Mouse (Mus musculus) midbrain, embryonic 13.5 days (tissue): ENCODE results near the gene Gmeb1. TPM values are rescaled to one million over a fixed set of nuclear protein-coding genes. Genes with fewer than 3 reads are reported as not detected.

ENCODE experiments used
- ATAC-seq: fragments of 200-750 bp; cut with Nextera tagmentation; 2 replicates; pipeline ENCODE4 v1.8.0; 2017; ENCODE audit warnings: mild to moderate bottlenecking, moderate TSS enrichment, moderate library complexity
- H3K27ac ChIP-seq: fragments of 300-500 bp; sonication (generic); 2 replicates; pipeline ENCODE4 v1.5.1; 2015; ENCODE audit warnings: inconsistent platforms, mild to moderate bottlenecking, moderate library complexity
- H3K27me3 ChIP-seq: fragments of 300-500 bp; sonication (generic); 2 replicates; pipeline ENCODE4 v1.6.1; 2015; ENCODE audit warnings: mild to moderate bottlenecking, inconsistent platforms
- H3K36me3 ChIP-seq: fragments of 300-500 bp; sonication (generic); 2 replicates; pipeline ENCODE4 v1.6.1; 2015; ENCODE audit warnings: mild to moderate bottlenecking, inconsistent platforms
- H3K4me1 ChIP-seq: fragments of 300-500 bp; sonication (generic); replicated peaks from 2 replicates; pipeline ENCODE4 v1.6.1; 2015; ENCODE audit warnings: inconsistent platforms
- H3K4me2 ChIP-seq: fragments of 300-500 bp; sonication (generic); replicated peaks from 2 replicates; pipeline ENCODE4 v1.6.1; 2015; ENCODE audit warnings: moderate library complexity, mild to moderate bottlenecking, inconsistent platforms
- H3K4me3 ChIP-seq: fragments of 300-500 bp; sonication (generic); replicated peaks from 2 replicates; pipeline ENCODE4 v1.5.1; 2015; ENCODE audit warnings: mild to moderate bottlenecking, inconsistent platforms
- H3K9ac ChIP-seq: fragments of 300-500 bp; sonication (generic); replicated peaks from 2 replicates; pipeline ENCODE4 v1.6.1; 2015; ENCODE audit warnings: mild to moderate bottlenecking, inconsistent platforms
- H3K9me3 ChIP-seq: fragments of 300-500 bp; sonication (generic); 2 replicates; pipeline ENCODE4 v1.6.1; 2016; ENCODE audit warnings: mild to moderate bottlenecking, inconsistent platforms
- WGBS: fragments of 180-500 bp; shearing (Covaris S2); methylation state at CpG from one replicate; pipeline ENCODE4 v1.1.7; 2015; 5-methylcytosine and 5-hydroxymethylcytosine counted together
- polyA plus RNA-seq: library from polyadenylated mRNA; unstranded; fragments of >200 nt; fragmentation: Nextera tagmentation; extraction: Ambion mirVana; gene quantifications from 2 replicates; pipeline ENCODE4 v1.2.1, GENCODE M21; 2015

The Gmeb1 gene
- polyA plus RNA-seq, 1 experiment from 2014 or later = 49.4 TPM

GRCm38 (mm10) chr4:132211953-132212734 lies 49.3 kb downstream of the Gmeb1 start, which contains the start of gene Ythdf2:
Ythdf2 (minus strand) TSS chr4:132212303.
- WGBS = 2% methylated on average over 58 of the region's 78 CpGs
- H3K27me3 ChIP-seq = no peaks in the 10 kb centered on the region
- ATAC-seq = peak; percentile 98
- H3K4me2 ChIP-seq = peak within 1 kb of the TSS; percentile 90
- peaks cover 13% of the 10 kb centered on the region for H3K36me3 ChIP-seq
- H3K4me3 ChIP-seq = peak within 1 kb of the TSS; percentile 100
- H3K9me3 ChIP-seq = no peaks in the 10 kb centered on the region
- peak within 1 kb of the TSS; percentile 100 for H3K9ac ChIP-seq
- peak within 1 kb of the TSS; percentile 95 for H3K27ac ChIP-seq
- H3K4me1 ChIP-seq = peaks cover 33% of the 10 kb centered on the region

- ATAC-seq = peak; percentile 91
- WGBS = under 1% methylated on average over 70 of the region's 89 CpGs
Measured at GRCm38 (mm10) chr4:132211091-132211942, 50.1 kb downstream of the Gmeb1 start.

GRCm38 (mm10) chr4:132210325-132210724 lies 51.1 kb downstream of the Gmeb1 start:
- H3K27ac ChIP-seq = no peak overlapping the region
- peaks cover 33% of the 10 kb centered on the region for H3K4me1 ChIP-seq
- H3K36me3 ChIP-seq = peaks cover 30% of the 10 kb centered on the region
- H3K9me3 ChIP-seq = no peaks in the 10 kb centered on the region
- WGBS = 54% methylated on average over 2 of the region's 2 CpGs
- H3K9ac ChIP-seq = peak overlapping the region; percentile 100
- no peak for ATAC-seq
- H3K27me3 ChIP-seq = no peaks in the 10 kb centered on the region
- peak overlapping the region; percentile 90 for H3K4me2 ChIP-seq
- peak overlapping the region; percentile 100 for H3K4me3 ChIP-seq

More at GRCm38 (mm10) chr4:132211091-132211942, 50.1 kb downstream of the Gmeb1 start:
- peak overlapping the region; percentile 100 for H3K9ac ChIP-seq
- H3K4me1 ChIP-seq = peaks cover 33% of the 10 kb centered on the region
- peaks cover 21% of the 10 kb centered on the region for H3K36me3 ChIP-seq
- no peaks in the 10 kb centered on the region for H3K9me3 ChIP-seq
- peak overlapping the region; percentile 90 for H3K4me2 ChIP-seq
- H3K27me3 ChIP-seq = no peaks in the 10 kb centered on the region
- peak overlapping the region; percentile 95 for H3K27ac ChIP-seq
- peak overlapping the region; percentile 100 for H3K4me3 ChIP-seq

- H3K4me3 ChIP-seq = peak overlapping the region; percentile 10; the same call in 1 of the 2 replicates
- H3K27me3 ChIP-seq = no peaks in the 10 kb centered on the region
- ATAC-seq = no peak
- H3K9me3 ChIP-seq = no peaks in the 10 kb centered on the region
- H3K27ac ChIP-seq = no peak overlapping the region
- peaks cover 37% of the 10 kb centered on the region for H3K4me1 ChIP-seq
- no peak overlapping the region for H3K9ac ChIP-seq
- WGBS = 94% methylated on average over 2 of the region's 2 CpGs
- H3K36me3 ChIP-seq = peaks cover 40% of the 10 kb centered on the region
- peak overlapping the region; percentile 25; the same call in 1 of the 2 replicates for H3K4me2 ChIP-seq
Measured at GRCm38 (mm10) chr4:132209299-132209698, 52.1 kb downstream of the Gmeb1 start.

GRCm38 (mm10) chr4:132207280-132207679 lies 54.1 kb downstream of the Gmeb1 start:
- peaks cover 61% of the 10 kb centered on the region for H3K36me3 ChIP-seq
- peaks cover 52% of the 10 kb centered on the region for H3K4me1 ChIP-seq
- H3K4me3 ChIP-seq = no peak overlapping the region
- no peak for ATAC-seq
- 95% methylated on average over 4 of the region's 4 CpGs for WGBS
- no peaks in the 10 kb centered on the region for H3K27me3 ChIP-seq
- no peak overlapping the region for H3K9ac ChIP-seq
- no peaks in the 10 kb centered on the region for H3K9me3 ChIP-seq
- H3K4me2 ChIP-seq = no peak overlapping the region
- no peak overlapping the region for H3K27ac ChIP-seq

GRCm38 (mm10) chr4:132198771-132199170 lies 62.6 kb downstream of the Gmeb1 start:
- ATAC-seq = no peak
- no peak overlapping the region for H3K9ac ChIP-seq
- peaks cover 41% of the 10 kb centered on the region for H3K36me3 ChIP-seq
- no peak overlapping the region for H3K4me2 ChIP-seq
- no peaks in the 10 kb centered on the region for H3K9me3 ChIP-seq
- H3K4me3 ChIP-seq = no peak overlapping the region
- no peak overlapping the region for H3K27ac ChIP-seq
- no peaks in the 10 kb centered on the region for H3K27me3 ChIP-seq
- H3K4me1 ChIP-seq = peaks cover 55% of the 10 kb centered on the region

- no peaks in the 10 kb centered on the region for H3K27me3 ChIP-seq
- no peaks in the 10 kb centered on the region for H3K9me3 ChIP-seq
- H3K4me1 ChIP-seq = peaks cover 52% of the 10 kb centered on the region
- 67% methylated on average over 4 of the region's 4 CpGs for WGBS
- no peak for ATAC-seq
- H3K27ac ChIP-seq = no peak overlapping the region
- peaks cover 36% of the 10 kb centered on the region for H3K36me3 ChIP-seq
- H3K4me3 ChIP-seq = no peak overlapping the region
- no peak overlapping the region for H3K9ac ChIP-seq
- H3K4me2 ChIP-seq = no peak overlapping the region
Measured at GRCm38 (mm10) chr4:132198285-132198712, 63.1 kb downstream of the Gmeb1 start.

GRCm38 (mm10) chr4:132194975-132195374 lies 66.4 kb downstream of the Gmeb1 start:
- H3K27ac ChIP-seq = no peak overlapping the region
- peaks cover 23% of the 10 kb centered on the region for H3K36me3 ChIP-seq
- H3K27me3 ChIP-seq = no peaks in the 10 kb centered on the region
- H3K4me3 ChIP-seq = no peak overlapping the region
- no peak overlapping the region for H3K9ac ChIP-seq
- H3K9me3 ChIP-seq = no peaks in the 10 kb centered on the region
- peaks cover 24% of the 10 kb centered on the region for H3K4me1 ChIP-seq
- ATAC-seq = no peak
- 90% methylated on average over 3 of the region's 3 CpGs for WGBS
- H3K4me2 ChIP-seq = no peak overlapping the region

GRCm38 (mm10) chr4:132194373-132194772 lies 67.0 kb downstream of the Gmeb1 start:
- no peaks in the 10 kb centered on the region for H3K9me3 ChIP-seq
- peaks cover 18% of the 10 kb centered on the region for H3K36me3 ChIP-seq
- no peak overlapping the region for H3K9ac ChIP-seq
- no peak overlapping the region for H3K27ac ChIP-seq
- no peaks in the 10 kb centered on the region for H3K27me3 ChIP-seq
- peaks cover 18% of the 10 kb centered on the region for H3K4me1 ChIP-seq
- ATAC-seq = no peak
- WGBS = 93% methylated on average over 6 of the region's 6 CpGs
- H3K4me2 ChIP-seq = no peak overlapping the region
- no peak overlapping the region for H3K4me3 ChIP-seq

- no peak for ATAC-seq
- Histone ChIP-seq H3K4me3 (no peak overlapping the region), H3K36me3 (peaks cover 42% of the 10 kb centered on the region), H3K9me3 (no peaks in the 10 kb centered on the region), H3K27me3 (no peaks in the 10 kb centered on the region), H3K4me1 (no peaks in the 10 kb centered on the region), H3K27ac (no peak overlapping the region), H3K9ac (no peak overlapping the region), H3K4me2 (no peak overlapping the region)
- WGBS = 96% methylated on average over 2 of the region's 2 CpGs
Measured at GRCm38 (mm10) chr4:132187826-132188401, 73.5 kb downstream of the Gmeb1 start.

- no peak for ATAC-seq
- no peaks in the 10 kb centered on the region for H3K27me3 ChIP-seq
- H3K4me1 ChIP-seq = no peaks in the 10 kb centered on the region
- H3K27ac ChIP-seq = no peak overlapping the region
- peaks cover 53% of the 10 kb centered on the region for H3K36me3 ChIP-seq
- no peak overlapping the region for H3K4me3 ChIP-seq
- no peaks in the 10 kb centered on the region for H3K9me3 ChIP-seq
- WGBS = 95% methylated on average over 3 of the region's 3 CpGs
- no peak overlapping the region for H3K9ac ChIP-seq
- H3K4me2 ChIP-seq = no peak overlapping the region
Measured at GRCm38 (mm10) chr4:132183162-132183561, 78.2 kb downstream of the Gmeb1 start.
